Mouse (Mus musculus): ENCODE measurements around the gene 4933415F23Rik.

Gene 4933415F23Rik

GRCm38 (mm10) chr1:23102021-23102420, at the start of gene 4933415F23Rik:
TSS of gene 4933415F23Rik (minus strand) at chr1:23102253.
- DNase-seq (ENCODE audit: low read depth, low spot score) = no peak

- DNase-seq (ENCODE audit: low read depth, low spot score) = peak; percentile 19
These were observed 49.7 kb upstream of the 4933415F23Rik start for GRCm38 (mm10) chr1:23151722-23152121.

GRCm38 (mm10) chr1:23146198-23146873, 44.3 kb upstream of the 4933415F23Rik start:
- no peak for DNase-seq (ENCODE audit: low read depth, low spot score)

GRCm38 (mm10) chr1:23141121-23141811, 39.2 kb upstream of the 4933415F23Rik start:
- DNase-seq (ENCODE audit: low read depth, low spot score) = no peak

GRCm38 (mm10) chr1:23140530-23140929, 38.5 kb upstream of the 4933415F23Rik start:
- peak; percentile 33 for DNase-seq (ENCODE audit: low read depth, low spot score)

- DNase-seq (ENCODE audit: low read depth, low spot score) = no peak
These were observed 18.8 kb upstream of the 4933415F23Rik start for GRCm38 (mm10) chr1:23120901-23121300.

GRCm38 (mm10) chr1:23119406-23119805, 17.4 kb upstream of the 4933415F23Rik start:
- peak; percentile 40 for DNase-seq (ENCODE audit: low read depth, low spot score)

GRCm38 (mm10) chr1:23117423-23117822, 15.4 kb upstream of the 4933415F23Rik start:
- DNase-seq (ENCODE audit: low read depth, low spot score) = peak; percentile 62

GRCm38 (mm10) chr1:23109191-23109590, 7.1 kb upstream of the 4933415F23Rik start:
- DNase-seq (ENCODE audit: low read depth, low spot score) = no peak

- DNase-seq (ENCODE audit: low read depth, low spot score) = peak; percentile 67
These were observed 828 bp upstream of the 4933415F23Rik start for GRCm38 (mm10) chr1:23102881-23103280.

- DNase-seq (ENCODE audit: low read depth, low spot score) = no peak
These were observed 2.3 kb downstream of the 4933415F23Rik start for GRCm38 (mm10) chr1:23099791-23100190.

- DNase-seq (ENCODE audit: low read depth, low spot score) = peak; percentile 88
These were observed 3.6 kb downstream of the 4933415F23Rik start for GRCm38 (mm10) chr1:23098451-23098850.

GRCm38 (mm10) chr1:23097996-23098395, 4.1 kb downstream of the 4933415F23Rik start:
- peak; percentile 38 for DNase-seq (ENCODE audit: low read depth, low spot score)

- peak; percentile 21 for DNase-seq (ENCODE audit: low read depth, low spot score)
These were observed 34.3 kb downstream of the 4933415F23Rik start for GRCm38 (mm10) chr1:23067715-23068114.

GRCm38 (mm10) chr1:23064717-23065475, 37.2 kb downstream of the 4933415F23Rik start:
- no peak for DNase-seq (ENCODE audit: low read depth, low spot score)

- no peak for DNase-seq (ENCODE audit: low read depth, low spot score)
These were observed 38.1 kb downstream of the 4933415F23Rik start for GRCm38 (mm10) chr1:23063946-23064345.

- peak; percentile 90 for DNase-seq (ENCODE audit: low read depth, low spot score)
These were observed 40.3 kb downstream of the 4933415F23Rik start for GRCm38 (mm10) chr1:23061614-23062373.

- DNase-seq (ENCODE audit: low read depth, low spot score) = no peak
These were observed 42.0 kb downstream of the 4933415F23Rik start for GRCm38 (mm10) chr1:23060056-23060455.

Measured in telencephalon, adult 2 months (tissue).